Mouse (Mus musculus) hindbrain, embryonic 15.5 days (tissue): Measurements from ENCODE around the gene Tmem121b. TPM values are rescaled to one million over a fixed set of nuclear protein-coding genes. Genes with fewer than 3 reads are reported as not detected.

Experiments
- polyA plus RNA-seq: library from polyadenylated mRNA; unstranded; fragments of >200 nt; fragmentation: Nextera tagmentation; extraction: Ambion mirVana; gene quantifications from 2 replicates; pipeline ENCODE4 v1.2.1, GENCODE M21; 2015

Tmem121b gene
- polyA plus RNA-seq, 1 experiment from 2014 or later, result 3.5 TPM

Other genes with a start within 250 kb of the Tmem121b start
- 0.18 and 0.25 TPM in 2 replicates for gene D330020A13Rik, start 199.4 kb downstream of the Tmem121b start, polyA plus RNA-seq
- gene B4galnt3, start 199.2 kb downstream of the Tmem121b start, polyA plus RNA-seq, result 0.22 and 0.25 TPM in 2 replicates
- 29.8 and 32.6 TPM in 2 replicates for gene Kdm5a, start 129.7 kb downstream of the Tmem121b start, polyA plus RNA-seq
- 11.0 and 11.5 TPM in 2 replicates for gene Ccdc77, start 129.4 kb downstream of the Tmem121b start, polyA plus RNA-seq
- 5.7 and 6.0 TPM in 2 replicates for gene Il17ra, start 30.6 kb downstream of the Tmem121b start, polyA plus RNA-seq
- 15.4 and 15.6 TPM in 2 replicates for gene Hdhd5, start 37.5 kb upstream of the Tmem121b start, polyA plus RNA-seq
- 3.0 and 4.3 TPM in 2 replicates for gene Cecr2, start 172.6 kb upstream of the Tmem121b start, polyA plus RNA-seq